Mouse (Mus musculus) neural tube, embryonic 15.5 days (tissue): ENCODE measurements around the gene Vps26b. TPM values are rescaled to one million over a fixed set of nuclear protein-coding genes. Genes with fewer than 3 reads are reported as not detected.

Experiments used
- ATAC-seq: fragments of 200-750 bp; cut with Nextera tagmentation; 2 replicates; pipeline ENCODE4 v1.8.0; 2017; ENCODE audit warnings: mild to moderate bottlenecking, moderate TSS enrichment, moderate library complexity; ENCODE audit not compliant: low FRiP score
- H3K27ac ChIP-seq: fragments of 300-500 bp; sonication (generic); replicated peaks from 2 replicates; pipeline ENCODE4 v1.5.1; 2015; ENCODE audit warnings: mild to moderate bottlenecking, inconsistent platforms
- H3K27me3 ChIP-seq: fragments of 300-500 bp; sonication (generic); replicated peaks from 2 replicates; pipeline ENCODE4 v1.6.1; 2015; ENCODE audit warnings: inconsistent platforms
- H3K36me3 ChIP-seq: fragments of 300-500 bp; sonication (generic); 2 replicates; pipeline ENCODE4 v1.6.1; 2015; ENCODE audit warnings: inconsistent platforms
- H3K4me1 ChIP-seq: fragments of 300-500 bp; sonication (generic); 2 replicates; pipeline ENCODE4 v1.6.1; 2015; ENCODE audit warnings: inconsistent platforms
- H3K4me2 ChIP-seq: fragments of 300-500 bp; sonication (generic); 2 replicates; pipeline ENCODE4 v1.6.1; 2015; ENCODE audit warnings: inconsistent platforms, mild to moderate bottlenecking, moderate library complexity
- H3K4me3 ChIP-seq: fragments of 300-500 bp; sonication (generic); replicated peaks from 2 replicates; pipeline ENCODE4 v1.5.1; 2015; ENCODE audit warnings: mild to moderate bottlenecking, inconsistent platforms
- H3K9ac ChIP-seq: fragments of 300-500 bp; sonication (generic); replicated peaks from 2 replicates; pipeline ENCODE4 v1.6.1; 2015; ENCODE audit warnings: mild to moderate bottlenecking, inconsistent platforms
- H3K9me3 ChIP-seq: fragments of 300-500 bp; sonication (generic); replicated peaks from 2 replicates; pipeline ENCODE4 v1.6.1; 2016; ENCODE audit warnings: inconsistent platforms
- WGBS: fragments of 180-500 bp; shearing (Covaris S2); methylation state at CpG from one replicate; pipeline ENCODE4 v1.1.7; 2015; ENCODE audit warnings: mixed read lengths; 5-methylcytosine and 5-hydroxymethylcytosine counted together
- polyA plus RNA-seq: library from polyadenylated mRNA; unstranded; fragments of >200 nt; fragmentation: Nextera tagmentation; extraction: Ambion mirVana; gene quantifications from 2 replicates; pipeline ENCODE4 v1.2.1, GENCODE M21; 2015

Gene Vps26b
- polyA plus RNA-seq, 1 experiment from 2014 or later, result 80.3 TPM

- Histone ChIP-seq H3K36me3 (peaks cover 36% of the 10 kb centered on the region), H3K27me3 (no peaks in the 10 kb centered on the region), H3K4me1 (peaks cover 4% of the 10 kb centered on the region), H3K27ac (no peak overlapping the region), H3K9me3 (no peaks in the 10 kb centered on the region), H3K9ac (no peak overlapping the region), H3K4me3 (no peak overlapping the region), H3K4me2 (no peak overlapping the region)
- no peak for ATAC-seq
- WGBS, result 95% methylated on average over 10 of the region's 10 CpGs
Observed at GRCm38 (mm10) chr9:26993118-26993517, 36.7 kb downstream of the Vps26b start.

GRCm38 (mm10) chr9:26990181-26990580 lies 39.7 kb downstream of the Vps26b start:
- Histone ChIP-seq H3K4me1 (no peaks in the 10 kb centered on the region), H3K9me3 (no peaks in the 10 kb centered on the region), H3K4me3 (no peak overlapping the region), H3K27me3 (no peaks in the 10 kb centered on the region), H3K27ac (no peak overlapping the region), H3K4me2 (no peak overlapping the region), H3K36me3 (peaks cover 52% of the 10 kb centered on the region), H3K9ac (no peak overlapping the region)
- WGBS, result 94% methylated on average over 4 of the region's 4 CpGs
- ATAC-seq, result no peak

- 94% methylated on average over 6 of the region's 6 CpGs for WGBS
- H3K36me3 ChIP-seq, result peaks cover 54% of the 10 kb centered on the region
Observed at GRCm38 (mm10) chr9:26985668-26986277, 44.1 kb downstream of the Vps26b start.

GRCm38 (mm10) chr9:26985090-26985613 lies 44.7 kb downstream of the Vps26b start:
- peaks cover 51% of the 10 kb centered on the region for H3K36me3 ChIP-seq
- no peaks in the 10 kb centered on the region for H3K9me3 ChIP-seq
- H3K4me1 ChIP-seq, result no peaks in the 10 kb centered on the region
- 98% methylated on average over 2 of the region's 2 CpGs for WGBS
- no peak for ATAC-seq
- no peak overlapping the region for H3K9ac ChIP-seq
- H3K27me3 ChIP-seq, result no peaks in the 10 kb centered on the region
- H3K27ac ChIP-seq, result no peak overlapping the region
- no peak overlapping the region for H3K4me2 ChIP-seq
- H3K4me3 ChIP-seq, result no peak overlapping the region

More at GRCm38 (mm10) chr9:26985668-26986277, 44.1 kb downstream of the Vps26b start:
- no peaks in the 10 kb centered on the region for H3K9me3 ChIP-seq
- H3K4me3 ChIP-seq, result no peak overlapping the region
- H3K9ac ChIP-seq, result no peak overlapping the region
- H3K27ac ChIP-seq, result no peak overlapping the region
- no peak overlapping the region for H3K4me2 ChIP-seq
- no peak for ATAC-seq
- no peaks in the 10 kb centered on the region for H3K27me3 ChIP-seq
- no peaks in the 10 kb centered on the region for H3K4me1 ChIP-seq

GRCm38 (mm10) chr9:26978776-26979175 lies 51.1 kb downstream of the Vps26b start:
- Histone ChIP-seq H3K36me3 (peaks cover 60% of the 10 kb centered on the region), H3K27ac (no peak overlapping the region), H3K4me2 (no peak overlapping the region), H3K9me3 (no peaks in the 10 kb centered on the region), H3K27me3 (no peaks in the 10 kb centered on the region), H3K4me1 (no peaks in the 10 kb centered on the region), H3K9ac (no peak overlapping the region), H3K4me3 (no peak overlapping the region)
- no peak for ATAC-seq
- WGBS, result 92% methylated on average over 3 of the region's 3 CpGs

GRCm38 (mm10) chr9:26977754-26978153 lies 52.1 kb downstream of the Vps26b start:
- Histone ChIP-seq H3K27ac (no peak overlapping the region), H3K4me1 (no peaks in the 10 kb centered on the region), H3K4me3 (no peak overlapping the region), H3K9ac (no peak overlapping the region), H3K36me3 (peaks cover 65% of the 10 kb centered on the region), H3K9me3 (no peaks in the 10 kb centered on the region), H3K4me2 (no peak overlapping the region), H3K27me3 (no peaks in the 10 kb centered on the region)
- ATAC-seq, result no peak
- WGBS, result 90% methylated on average over 9 of the region's 9 CpGs

Other genes with a start within 250 kb of the Vps26b start
- gene Glb1l2, start 223.6 kb downstream of the Vps26b start, polyA plus RNA-seq, result 1.6 and 2.6 TPM in 2 replicates
- not detected in 2 replicates for gene Glb1l3, start 169.2 kb downstream of the Vps26b start, polyA plus RNA-seq
- not detected in 2 replicates for gene Gm1110, start 107.0 kb downstream of the Vps26b start, polyA plus RNA-seq
- 30.7 and 33.5 TPM in 2 replicates for gene Acad8, start 30.5 kb downstream of the Vps26b start, polyA plus RNA-seq
- 140 and 148 TPM in 2 replicates for gene Thyn1, start 30.4 kb downstream of the Vps26b start, polyA plus RNA-seq
- 12.6 and 16.7 TPM in 2 replicates for gene Ncapd3, start 110 bp upstream of the Vps26b start, polyA plus RNA-seq
- 42.3 and 45.0 TPM in 2 replicates for gene Jam3, start 125.4 kb upstream of the Vps26b start, polyA plus RNA-seq